Mouse (Mus musculus): ENCODE results near the gene Zfp606. TPM values are rescaled to one million over a fixed set of nuclear protein-coding genes. Genes with fewer than 3 reads are reported as not detected.

The Zfp606 gene
- 10 to 100 TPM; 13.4 to 15.1 TPM for total RNA-seq (2021)
- long read RNA-seq, experiment 1, full-length matches to known transcripts, result 15 of 18 reads
- long read RNA-seq, experiment 1, partial matches to known transcripts, result 0 of 18 reads
- long read RNA-seq, experiment 1, other reads (novel, unspliced or antisense), result 3 of 18 reads
- long read RNA-seq, experiment 2, full-length matches to known transcripts, result 8 of 10 reads
- long read RNA-seq, experiment 2, partial matches to known transcripts, result 0 of 10 reads
- long read RNA-seq, experiment 2, other reads (novel, unspliced or antisense), result 2 of 10 reads

GRCm38 (mm10) chr7:12478158-12479008, at the start of gene Zfp606:
TSS of gene Zfp606 (plus strand) at chr7:12478293.
- Histone ChIP-seq H3K27ac (peak within 1 kb of the TSS; percentile 87), H3K4me3 (peak within 1 kb of the TSS; percentile 75)
- peak; percentile 41 for TF ChIP-seq CTCF (IDR thresholded peaks at IDR 0.05)
- DNase-seq (ENCODE audit: extremely low spot score in 1 of 2, low spot score in 2 of 2), result peak; percentile 84 to 86
- intact Hi-C loops (cut with DNase I), result loop anchor here (1.0 to 2.0 kb wide), 2 partner anchors 56 to 340 kb away; partner anchors contain the start of genes Zfp329 and Zfp551

GRCm38 (mm10) chr7:12479009-12479346, 885 bp downstream of the Zfp606 start:
- Histone ChIP-seq H3K4me3 (peak overlapping the region; percentile 75), H3K27ac (no peak overlapping the region)
- no peak for TF ChIP-seq CTCF (IDR thresholded peaks at IDR 0.05)
- intact Hi-C loops (cut with DNase I), result loop anchor here (2.0 kb wide), 1 partner anchor 56 kb away; the partner anchor contains the start of gene Zfp551
- DNase-seq (ENCODE audit: extremely low spot score in 1 of 2, low spot score in 2 of 2), result no peak

- Histone ChIP-seq H3K4me3 (no peak overlapping the region), H3K27ac (no peak overlapping the region)
- DNase-seq (ENCODE audit: extremely low spot score in 1 of 2, low spot score in 2 of 2), result no peak
- intact Hi-C loops (cut with DNase I), result loop anchor here (2.0 kb wide), 1 partner anchor 57 kb away; the partner anchor contains the start of gene Zfp551
- no peak for TF ChIP-seq CTCF (IDR thresholded peaks at IDR 0.05)
Observed at GRCm38 (mm10) chr7:12479525-12479924, 1.4 kb downstream of the Zfp606 start.

GRCm38 (mm10) chr7:12483771-12484170, 5.7 kb downstream of the Zfp606 start:
- no peak overlapping the region for H3K27ac ChIP-seq
- H3K4me3 ChIP-seq, result no peak overlapping the region
- TF ChIP-seq CTCF (IDR thresholded peaks at IDR 0.05), result no peak
- intact Hi-C loops (cut with DNase I), result loop anchor here (5.0 to 10.0 kb wide), 4 partner anchors 401 to 1999 kb away; partner anchors contain the start of genes Lig1, Mzf1, Zfp128 and Zswim9
- no peak for DNase-seq (ENCODE audit: extremely low spot score in 1 of 2, low spot score in 2 of 2)

GRCm38 (mm10) chr7:12485956-12486355, 7.9 kb downstream of the Zfp606 start:
- Histone ChIP-seq H3K27ac (no peak overlapping the region), H3K4me3 (no peak overlapping the region)
- peak; percentile 23 for TF ChIP-seq CTCF (IDR thresholded peaks at IDR 0.05)
- no peak for DNase-seq (ENCODE audit: extremely low spot score in 1 of 2, low spot score in 2 of 2)
- intact Hi-C loops (cut with DNase I), result loop anchor here (10.0 kb wide), 2 partner anchors 399 to 2001 kb away; partner anchors contain the start of gene Zfp128

- no peak for TF ChIP-seq CTCF (IDR thresholded peaks at IDR 0.05)
- DNase-seq (ENCODE audit: extremely low spot score in 1 of 2, low spot score in 2 of 2), result no peak
- intact Hi-C loops (cut with DNase I), result loop anchor here (10.0 kb wide), 2 partner anchors 398 to 2002 kb away; partner anchors contain the start of gene Zfp128
- Histone ChIP-seq H3K27ac (no peak overlapping the region), H3K4me3 (no peak overlapping the region)
Observed at GRCm38 (mm10) chr7:12486691-12487090, 8.6 kb downstream of the Zfp606 start.

- no peak for TF ChIP-seq CTCF (IDR thresholded peaks at IDR 0.05)
- intact Hi-C loops (cut with DNase I), result no loop called here
Observed at GRCm38 (mm10) chr7:12510913-12511312, 32.8 kb downstream of the Zfp606 start.

GRCm38 (mm10) chr7:12512217-12512616, 34.1 kb downstream of the Zfp606 start, which contains the start of gene 2900092C05Rik:
TSS of gene 2900092C05Rik (plus strand) at chr7:12512517.
- Histone ChIP-seq H3K4me3 (no peak within 1 kb of the TSS), H3K27ac (no peak within 1 kb of the TSS)
- DNase-seq (ENCODE audit: extremely low spot score in 1 of 2, low spot score in 2 of 2), result no peak
- TF ChIP-seq CTCF (IDR thresholded peaks at IDR 0.05), result no peak
- intact Hi-C loops (cut with DNase I), result no loop called here

More at GRCm38 (mm10) chr7:12510913-12511312, 32.8 kb downstream of the Zfp606 start:
- no peak for DNase-seq (ENCODE audit: extremely low spot score in 1 of 2, low spot score in 2 of 2)
- Histone ChIP-seq H3K4me3 (no peak overlapping the region), H3K27ac (no peak overlapping the region)

Other genes starting within 250 kb of the Zfp606 start
- gene Vmn1r81, start 210.0 kb upstream of the Zfp606 start, total RNA-seq (2021), result under 1 TPM in 1 of 2 experiments, not detected in 1; 0.05 TPM
- not detected for gene Vmn1r82, start 177.9 kb upstream of the Zfp606 start, total RNA-seq (2021)
- under 1 TPM in 1 of 2 experiments, not detected in 1; 0.11 TPM for gene Vmn1r83, start 148.8 kb upstream of the Zfp606 start, total RNA-seq (2021)
- gene Vmn1r84, start 109.0 kb upstream of the Zfp606 start, total RNA-seq (2021), result not detected
- gene Zfp551, start 55.5 kb upstream of the Zfp606 start, total RNA-seq (2021), result 1 to 10 TPM; 8.6 to 8.7 TPM
- not detected for gene 2900092C05Rik, start 34.2 kb downstream of the Zfp606 start, total RNA-seq (2021)
- under 1 TPM; 0.05 TPM for gene Vmn2r53, start 130.5 kb downstream of the Zfp606 start, total RNA-seq (2021)
- gene Vmn2r54, start 162.0 kb downstream of the Zfp606 start, total RNA-seq (2021), result not detected
- gene Vmn2r55, start 206.7 kb downstream of the Zfp606 start, total RNA-seq (2021), result not detected

Measured in left cerebral cortex, adult 2 months (tissue).